Mouse (Mus musculus): ENCODE measurements around the gene Mettl1.
"Not testable (repeated sequence)": the region's sequence is repeated elsewhere in the genome, so short reads cannot be mapped to it uniquely, and the experiment has no call there.

Mettl1 gene

GRCm38 (mm10) chr10:127047954-127048353 lies 6.7 kb downstream of the Mettl1 start, which contains the start of gene Cyp27b1:
Cyp27b1 (plus strand) TSS chr10:127048250.
- no peak for DNase-seq (ENCODE audit: low spot score in 2 of 2)

GRCm38 (mm10) chr10:127048608-127049394 lies 7.6 kb downstream of the Mettl1 start:
- no peak for DNase-seq (ENCODE audit: low spot score in 2 of 2)

GRCm38 (mm10) chr10:127049395-127050118 lies 8.3 kb downstream of the Mettl1 start:
- no peak for DNase-seq (ENCODE audit: low spot score in 2 of 2)

- no peak for DNase-seq (ENCODE audit: low spot score in 2 of 2)
Observed at GRCm38 (mm10) chr10:127050119-127050474, 8.9 kb downstream of the Mettl1 start.

GRCm38 (mm10) chr10:127054646-127055045 lies 13.4 kb downstream of the Mettl1 start:
- DNase-seq (ENCODE audit: low spot score in 2 of 2), result no peak

- no peak for DNase-seq (ENCODE audit: low spot score in 2 of 2)
Observed at GRCm38 (mm10) chr10:127055406-127055805, 14.2 kb downstream of the Mettl1 start.

- no peak for DNase-seq (ENCODE audit: low spot score in 2 of 2)
Observed at GRCm38 (mm10) chr10:127056490-127056889, 15.3 kb downstream of the Mettl1 start.

GRCm38 (mm10) chr10:127058161-127058560 lies 16.9 kb downstream of the Mettl1 start:
- DNase-seq (ENCODE audit: low spot score in 2 of 2), result no peak

GRCm38 (mm10) chr10:127058708-127059107 lies 17.5 kb downstream of the Mettl1 start:
- DNase-seq (ENCODE audit: low spot score in 2 of 2), result no peak

- no peak for DNase-seq (ENCODE audit: low spot score in 2 of 2)
Observed at GRCm38 (mm10) chr10:127059174-127059967, 18.2 kb downstream of the Mettl1 start.

- peak in 1 of 2 experiments; percentile 79 for DNase-seq (ENCODE audit: low spot score in 2 of 2)
Observed at GRCm38 (mm10) chr10:127059968-127060916, 19.0 kb downstream of the Mettl1 start, which contains the start of gene March9. March9 (minus strand) TSS chr10:127060184.

- no peak for DNase-seq (ENCODE audit: low spot score in 2 of 2)
Observed at GRCm38 (mm10) chr10:127061085-127061484, 19.9 kb downstream of the Mettl1 start.

- no peak for DNase-seq (ENCODE audit: low spot score in 2 of 2)
Observed at GRCm38 (mm10) chr10:127061513-127061912, 20.3 kb downstream of the Mettl1 start.

- DNase-seq (ENCODE audit: low spot score in 2 of 2), result not testable (repeated sequence)
Observed at GRCm38 (mm10) chr10:127062101-127062500, 20.9 kb downstream of the Mettl1 start.

GRCm38 (mm10) chr10:127062503-127062902 lies 21.3 kb downstream of the Mettl1 start:
- no peak for DNase-seq (ENCODE audit: low spot score in 2 of 2)

- peak; percentile 98 to 99 for DNase-seq (ENCODE audit: low spot score in 2 of 2)
Observed at GRCm38 (mm10) chr10:127063239-127063872, 22.1 kb downstream of the Mettl1 start, which contains the start of gene Cdk4. Cdk4 (plus strand) TSS chr10:127063534.

GRCm38 (mm10) chr10:127063913-127064870 lies 23.0 kb downstream of the Mettl1 start:
- no peak for DNase-seq (ENCODE audit: low spot score in 2 of 2)

- DNase-seq (ENCODE audit: low spot score in 2 of 2), result no peak
Observed at GRCm38 (mm10) chr10:127065981-127066380, 24.8 kb downstream of the Mettl1 start.

GRCm38 (mm10) chr10:127066519-127067018 lies 25.4 kb downstream of the Mettl1 start:
- DNase-seq (ENCODE audit: low spot score in 2 of 2), result no peak
